Mouse (Mus musculus) right cerebral cortex, postnatal 14 days (tissue): ENCODE results near the gene Esr2.

Experiments used
- DNase-seq: peaks from one replicate; pipeline ENCODE4 v3.0.0; 2022

Gene Esr2

DNA sequence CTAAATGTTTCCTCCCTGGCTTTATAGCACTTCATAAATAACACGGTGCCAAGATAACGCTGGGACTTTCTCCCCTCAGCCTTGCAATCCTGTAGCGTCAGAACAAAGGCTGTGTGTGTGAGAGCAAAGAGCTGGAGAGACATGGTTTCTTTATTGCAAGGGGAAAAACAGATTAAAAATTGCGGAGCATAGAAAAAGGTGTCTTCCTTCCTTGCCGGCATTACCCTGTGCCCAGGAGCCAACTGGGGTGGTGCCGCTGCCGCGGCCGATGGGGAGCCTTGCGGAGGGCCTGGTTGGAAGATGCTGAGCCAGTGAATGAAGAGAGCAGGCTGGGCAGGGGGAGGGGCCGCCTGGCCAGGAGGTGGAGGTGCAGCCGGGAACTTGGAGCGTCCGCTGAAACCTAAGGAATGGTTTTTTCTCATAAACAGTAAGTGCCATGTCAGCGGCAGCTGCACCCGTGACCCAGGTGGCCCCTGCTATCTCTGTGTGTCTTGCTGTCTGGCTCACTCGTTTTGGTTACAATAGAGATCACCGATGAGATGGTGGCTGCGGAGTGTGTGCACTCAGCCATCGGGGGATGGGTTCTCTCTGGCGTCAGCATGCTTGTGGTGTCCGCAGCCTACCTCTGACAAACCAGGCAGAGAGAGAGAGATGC, 95.4 kb downstream of the Esr2 start:
- peak; percentile 79 for DNase-seq

DNA sequence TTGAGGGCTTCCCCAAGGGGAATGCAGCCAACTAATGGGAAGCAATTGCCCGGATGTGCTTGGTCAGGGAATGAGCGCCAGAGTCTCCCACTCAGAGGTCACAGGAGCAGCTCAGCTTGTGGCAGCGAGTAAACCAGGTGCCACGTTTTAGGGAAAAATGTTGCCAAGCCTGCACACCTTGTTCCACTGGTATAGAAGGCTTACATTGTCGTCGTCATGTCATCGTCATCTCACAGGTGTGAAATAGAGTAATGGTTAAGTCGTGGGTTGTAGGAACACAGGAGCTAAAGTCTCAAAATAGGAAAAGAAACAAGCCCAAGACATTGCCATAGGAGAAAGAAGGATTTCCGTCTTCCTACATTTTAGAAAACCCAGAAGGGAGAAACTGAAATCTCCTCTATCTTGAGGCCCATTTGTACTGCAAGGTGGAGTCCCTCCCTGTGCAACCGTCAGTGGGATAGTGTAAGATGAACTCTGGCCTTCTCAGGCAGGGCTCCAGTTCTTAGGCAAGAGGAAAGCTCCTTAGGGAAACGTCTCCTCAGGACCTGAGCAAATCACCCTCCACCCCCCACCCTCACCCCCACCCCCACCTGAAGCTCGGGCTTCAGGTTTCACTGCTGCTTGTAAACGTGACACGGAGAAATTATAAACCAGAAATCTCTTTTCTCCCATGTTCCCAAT, 96.0 kb downstream of the Esr2 start:
- no peak for DNase-seq

DNA sequence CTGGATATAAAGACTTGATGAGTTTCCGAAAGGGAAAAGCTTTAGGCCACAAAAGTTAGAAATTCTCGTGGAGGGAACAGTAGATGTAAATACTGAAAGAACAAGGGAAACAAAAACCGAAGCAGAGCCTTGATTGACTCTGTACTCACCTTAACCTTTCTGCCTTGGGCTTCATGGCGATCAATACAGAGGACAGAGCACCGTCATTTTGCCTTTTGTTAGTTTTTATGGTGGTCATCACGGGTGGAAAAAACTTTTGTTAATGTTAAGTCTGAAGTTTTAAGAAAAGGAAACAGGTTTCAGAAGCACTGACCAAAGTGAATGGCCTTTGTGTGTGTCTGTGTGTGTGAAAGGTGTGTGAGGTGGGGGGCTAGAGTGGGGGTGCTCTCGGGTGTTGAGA, 103.1 kb downstream of the Esr2 start:
- no peak for DNase-seq

DNA sequence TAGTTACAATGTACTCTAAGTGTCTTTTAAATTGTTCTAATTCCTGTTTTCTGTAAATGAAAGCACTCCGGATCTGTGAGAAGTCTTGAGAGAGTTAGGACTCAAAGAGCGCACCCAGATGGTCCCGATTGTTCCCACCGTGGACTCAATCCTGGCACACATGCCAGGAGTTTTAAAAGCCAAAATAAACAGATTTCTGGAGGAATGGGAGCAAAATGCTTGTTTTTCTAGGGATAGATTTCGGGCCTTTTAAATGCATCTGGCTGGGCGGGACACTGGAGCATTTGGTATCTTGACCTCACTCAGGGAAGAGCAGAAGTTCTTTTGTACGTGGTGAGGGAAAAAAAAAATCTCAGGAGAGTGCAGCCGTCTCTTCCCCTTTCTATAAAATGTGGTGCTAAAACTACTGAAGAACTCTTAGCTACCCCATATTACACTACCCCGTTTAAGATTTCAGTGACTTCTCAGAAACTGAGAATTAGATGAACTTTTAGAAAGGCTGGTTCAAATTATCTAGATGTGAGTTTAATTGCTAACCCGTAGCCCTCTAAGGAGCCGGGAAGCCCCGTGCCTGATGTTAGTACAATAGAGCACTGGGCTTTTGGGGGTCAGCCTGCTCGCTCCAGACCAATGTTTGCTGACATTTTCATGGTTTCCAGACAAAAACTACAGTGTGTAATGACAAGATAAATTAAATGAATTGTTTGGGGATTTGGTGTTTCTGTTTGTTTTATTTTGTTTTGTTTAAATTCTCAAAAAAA, 103.8 kb downstream of the Esr2 start:
- no peak for DNase-seq

DNA sequence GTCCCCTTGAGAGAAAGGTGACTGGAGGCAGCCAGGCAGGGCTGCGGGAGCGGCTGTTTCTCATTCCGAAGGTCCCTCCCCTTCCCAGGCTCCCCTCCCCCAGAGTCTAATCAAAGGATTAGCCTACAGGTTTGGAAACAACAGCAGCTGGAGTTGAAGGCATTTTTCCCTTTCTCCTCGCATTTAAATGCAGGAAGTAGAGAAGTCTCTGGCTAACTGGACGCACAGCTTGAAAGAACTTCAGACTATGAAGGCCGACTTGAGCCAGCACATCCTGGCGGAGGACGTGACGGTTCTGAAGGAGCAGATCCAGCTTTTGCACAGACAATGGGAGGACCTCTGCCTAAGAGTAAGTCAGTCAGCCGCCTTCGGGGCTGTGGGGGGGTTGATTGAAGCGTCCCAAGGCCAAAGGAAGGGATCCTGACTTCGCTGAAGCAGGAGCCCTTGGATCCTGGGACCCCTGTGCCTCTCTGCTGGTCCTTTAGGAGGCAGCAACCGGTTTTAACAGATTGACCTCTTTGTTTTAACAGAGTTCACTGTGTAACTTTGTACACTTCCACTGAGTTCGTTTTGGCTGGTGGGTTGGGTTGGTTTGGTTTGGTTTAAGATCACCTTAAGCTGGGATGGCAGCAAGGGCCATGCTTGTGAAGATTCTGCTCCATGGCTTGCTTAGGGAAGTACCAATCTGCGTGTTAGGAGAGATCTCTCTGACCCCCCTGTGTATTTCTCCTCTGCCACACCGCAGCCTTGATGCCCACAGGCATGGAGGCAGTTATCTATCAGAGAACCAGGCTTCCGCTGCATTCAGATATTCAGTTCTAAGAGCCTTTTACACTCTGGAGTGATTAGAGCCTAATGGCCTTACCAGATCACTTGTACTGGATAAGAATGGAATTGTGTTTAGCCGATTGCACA, 104.9 kb downstream of the Esr2 start:
- no peak for DNase-seq
